Mouse (Mus musculus) thymus, postnatal 10 days (tissue): Measurements from ENCODE around the gene Rbm8a2.
"Not testable (repeated sequence)": the region's sequence is repeated elsewhere in the genome, so short reads cannot be mapped to it uniquely, and the experiment has no call there.

Source experiments
- DNase-seq, 2 experiments: peaks; one replicate each; pipeline ENCODE4 v3.0.0; 2021; ENCODE audit warnings: low spot score in 2 of 2

The Rbm8a2 gene

GRCm38 (mm10) chr1:175979014-175979413, at the start of gene Rbm8a2:
TSS of gene Rbm8a2 (minus strand) at chr1:175979114.
- not testable (repeated sequence) for DNase-seq

DNA sequence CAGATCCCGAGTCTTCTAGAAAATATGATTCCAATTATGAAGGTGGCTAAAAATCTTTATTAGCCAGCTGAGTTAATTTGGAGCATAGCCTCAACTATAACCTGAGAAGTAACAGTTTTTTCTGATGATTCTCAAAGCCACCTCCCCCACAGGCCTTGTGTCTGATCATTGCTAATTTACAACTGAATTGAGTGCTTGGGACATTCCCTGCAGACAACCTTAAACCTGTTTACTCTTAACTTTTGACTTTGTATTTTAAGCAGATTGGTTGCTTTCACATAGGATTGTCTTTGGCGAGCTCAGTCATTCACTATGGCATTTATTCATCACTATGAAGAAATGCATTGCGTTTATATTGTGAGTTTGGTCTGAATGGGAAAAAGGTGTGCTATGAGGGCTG, 49.5 kb upstream of the Rbm8a2 start:
- no peak for DNase-seq

DNA sequence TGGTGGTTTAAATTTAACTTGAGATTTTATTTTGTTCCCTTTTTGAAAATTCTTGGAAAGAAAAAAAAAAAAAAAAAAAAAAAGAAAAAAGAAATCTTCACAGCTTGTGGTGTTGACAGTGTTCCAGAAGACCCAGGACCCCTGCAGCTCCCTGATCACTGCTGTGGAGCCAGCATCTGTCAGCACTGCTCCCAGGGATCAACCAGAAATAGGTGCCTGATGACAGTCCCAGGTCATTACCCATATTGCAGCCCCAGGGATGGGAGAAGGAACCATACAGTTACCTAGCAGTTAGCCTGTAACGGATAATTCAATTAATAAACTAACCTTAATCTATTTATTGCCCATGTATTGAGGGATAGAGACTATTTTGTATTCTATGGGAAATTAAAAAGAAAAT, 45.6 kb upstream of the Rbm8a2 start:
- no peak for DNase-seq

GRCm38 (mm10) chr1:176018523-176018922, 39.6 kb upstream of the Rbm8a2 start:
- no peak for DNase-seq

- no peak for DNase-seq
Observed at GRCm38 (mm10) chr1:176016076-176016475, 37.2 kb upstream of the Rbm8a2 start.

DNA sequence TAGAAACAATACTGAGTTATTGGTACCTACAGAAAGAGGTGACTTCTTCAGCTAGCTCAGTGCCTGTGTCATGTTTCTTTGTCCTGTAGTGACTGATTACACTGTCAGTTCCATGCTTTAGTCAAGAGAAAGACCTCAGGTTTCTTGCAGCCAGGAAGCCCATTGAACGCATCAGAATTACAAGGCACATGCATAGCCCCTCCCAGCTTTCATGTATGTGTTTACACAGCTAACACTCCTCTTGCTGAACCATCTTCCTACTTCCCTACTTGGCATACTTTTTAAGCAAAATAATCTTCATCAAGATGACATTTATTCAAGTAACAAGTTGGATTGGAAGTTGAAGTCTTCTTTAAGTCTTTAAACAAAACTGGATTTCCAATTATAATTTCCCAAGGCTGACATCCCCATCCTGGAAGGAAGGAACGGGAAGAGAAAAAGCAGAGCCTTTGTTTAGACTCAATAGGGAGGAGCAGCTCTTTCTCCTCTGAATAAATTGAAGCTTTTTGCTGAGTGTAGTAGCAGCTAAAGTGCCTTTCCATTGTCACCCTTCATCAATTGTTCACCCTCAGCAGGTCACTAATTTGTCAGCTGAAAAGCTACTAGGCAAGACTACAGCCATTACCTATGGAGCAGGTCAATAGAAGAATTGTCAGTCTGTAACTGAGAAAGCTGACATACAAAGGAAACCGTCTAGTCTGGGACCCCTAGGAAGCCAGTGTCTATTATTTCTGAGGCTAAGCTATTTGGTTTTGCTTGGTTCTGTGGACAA, 34.8 kb upstream of the Rbm8a2 start:
- no peak for DNase-seq

DNA sequence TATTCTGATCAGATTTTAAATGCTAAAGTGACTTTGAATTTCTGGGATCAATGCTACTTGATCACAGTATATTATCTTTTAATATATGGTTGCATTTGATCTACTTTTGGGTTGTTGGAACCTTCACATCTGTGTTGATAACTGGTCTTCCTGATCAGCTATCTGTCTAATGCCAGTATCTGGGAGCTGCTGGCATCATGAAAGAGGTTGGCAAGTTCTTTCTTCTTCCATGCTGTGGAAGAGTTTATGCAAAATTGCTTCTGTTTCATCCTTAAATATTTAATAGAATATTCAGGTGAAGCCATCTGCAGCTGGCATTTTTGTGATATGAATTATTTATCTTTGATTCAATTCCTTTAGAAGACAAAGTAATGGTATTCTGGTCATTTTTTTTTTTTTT, 32.6 kb upstream of the Rbm8a2 start:
- DNase-seq, result no peak

- DNase-seq, result no peak
Observed at GRCm38 (mm10) chr1:176011072-176011471, 32.2 kb upstream of the Rbm8a2 start.

GRCm38 (mm10) chr1:176008411-176008810, 29.5 kb upstream of the Rbm8a2 start:
- no peak for DNase-seq

DNA sequence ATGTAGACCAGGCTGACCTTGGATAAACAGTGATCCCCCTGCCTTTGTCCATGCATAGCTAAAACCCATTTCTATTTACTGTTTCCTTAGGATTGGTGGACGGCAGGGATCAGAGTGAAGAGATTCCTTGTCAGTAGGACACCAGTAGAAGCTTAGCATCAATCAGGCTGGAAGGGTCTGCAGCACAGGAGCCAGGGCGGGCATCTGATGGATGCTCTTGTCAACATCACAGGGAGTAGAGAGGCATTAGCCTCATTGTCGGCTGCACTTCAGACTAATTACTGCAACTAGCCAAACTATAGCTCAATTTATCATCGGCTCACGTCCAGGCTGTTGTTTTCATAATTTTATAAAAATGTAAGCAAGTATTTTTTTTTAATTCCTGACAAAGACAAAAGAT, 21.7 kb upstream of the Rbm8a2 start:
- no peak for DNase-seq

GRCm38 (mm10) chr1:175997076-175997651, 18.2 kb upstream of the Rbm8a2 start:
- DNase-seq, result no peak

- DNase-seq, result no peak
Observed at GRCm38 (mm10) chr1:175988912-175989311, 10.0 kb upstream of the Rbm8a2 start.

- DNase-seq, result no peak
Observed at GRCm38 (mm10) chr1:175988448-175988847, 9.5 kb upstream of the Rbm8a2 start.

DNA sequence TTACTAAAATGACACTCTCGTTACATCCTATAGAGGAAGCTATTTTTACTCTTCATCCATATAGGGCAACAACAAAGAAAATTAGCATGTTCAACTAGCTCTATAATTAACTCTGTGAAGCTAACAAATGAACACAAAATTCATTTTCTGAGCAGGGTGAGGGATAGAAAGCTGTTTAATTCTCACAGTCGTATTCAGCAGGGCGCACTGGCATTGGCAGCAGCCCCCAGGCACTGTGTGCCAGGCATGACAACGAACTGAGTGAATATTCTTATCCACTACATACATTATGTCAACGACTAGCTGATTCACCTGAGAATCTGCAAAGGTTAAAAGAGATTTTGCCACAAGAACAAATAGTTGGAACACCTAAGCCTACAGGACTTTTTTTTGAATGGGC, 8.2 kb downstream of the Rbm8a2 start:
- DNase-seq, result no peak

GRCm38 (mm10) chr1:175967004-175967745, 11.7 kb downstream of the Rbm8a2 start:
- DNase-seq, result no peak

DNA sequence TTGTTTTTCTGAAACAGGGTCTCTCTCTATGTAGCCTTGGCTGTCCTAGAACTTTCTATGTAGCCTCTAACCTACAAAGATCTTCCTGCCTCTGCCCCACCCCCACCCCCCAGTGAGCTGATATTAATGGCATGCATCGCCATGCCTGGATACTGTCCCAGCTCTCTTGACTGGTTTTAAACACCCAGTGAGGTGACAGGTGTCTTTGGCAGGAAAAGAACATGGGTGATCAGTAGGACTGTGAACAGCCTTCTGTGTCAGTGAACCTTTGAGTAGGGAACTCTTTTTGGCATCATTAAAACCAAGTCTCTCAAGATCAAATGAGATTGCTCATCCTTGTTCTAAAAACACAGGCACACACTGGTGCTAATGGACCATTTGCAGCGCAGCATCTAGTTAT, 17.1 kb downstream of the Rbm8a2 start:
- DNase-seq, result no peak

DNA sequence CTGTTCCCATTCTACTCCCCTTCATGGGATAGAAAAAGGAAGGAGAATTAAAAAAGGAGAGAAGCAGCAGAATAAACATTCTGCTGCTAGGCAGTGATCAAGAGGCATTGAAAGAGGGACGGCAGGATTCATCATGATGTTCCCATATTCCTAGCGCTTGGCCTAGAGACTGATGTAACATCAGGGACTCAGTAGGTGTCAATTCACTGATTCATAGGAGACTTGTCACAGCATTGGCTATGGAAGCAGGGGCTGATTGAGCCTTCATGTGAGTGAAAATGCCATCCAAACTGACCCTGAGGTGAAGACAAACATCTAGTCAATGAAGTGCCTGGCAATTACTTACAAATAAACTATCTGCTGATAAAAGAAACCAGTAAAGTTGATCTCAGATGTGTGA, 28.1 kb downstream of the Rbm8a2 start:
- DNase-seq, result no peak

DNA sequence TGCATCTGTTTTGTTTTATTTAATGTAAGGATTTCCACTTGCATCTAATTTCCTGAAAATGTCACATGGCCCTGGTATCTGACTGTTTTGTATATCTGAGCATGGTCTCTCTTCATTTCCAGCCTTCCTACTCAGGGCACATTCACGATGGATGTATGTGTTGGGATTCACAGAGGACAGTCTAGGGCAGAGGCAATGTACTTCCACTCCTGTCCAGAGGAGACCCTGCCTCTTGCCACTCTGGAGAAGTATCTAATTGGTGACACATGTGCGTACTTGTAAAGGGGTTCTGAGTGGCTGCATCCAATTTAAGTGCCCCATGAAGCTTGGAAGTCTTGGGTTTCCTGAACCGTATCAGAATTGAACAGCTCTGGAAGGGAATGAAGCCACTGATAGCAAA, 28.5 kb downstream of the Rbm8a2 start:
- no peak for DNase-seq

DNA sequence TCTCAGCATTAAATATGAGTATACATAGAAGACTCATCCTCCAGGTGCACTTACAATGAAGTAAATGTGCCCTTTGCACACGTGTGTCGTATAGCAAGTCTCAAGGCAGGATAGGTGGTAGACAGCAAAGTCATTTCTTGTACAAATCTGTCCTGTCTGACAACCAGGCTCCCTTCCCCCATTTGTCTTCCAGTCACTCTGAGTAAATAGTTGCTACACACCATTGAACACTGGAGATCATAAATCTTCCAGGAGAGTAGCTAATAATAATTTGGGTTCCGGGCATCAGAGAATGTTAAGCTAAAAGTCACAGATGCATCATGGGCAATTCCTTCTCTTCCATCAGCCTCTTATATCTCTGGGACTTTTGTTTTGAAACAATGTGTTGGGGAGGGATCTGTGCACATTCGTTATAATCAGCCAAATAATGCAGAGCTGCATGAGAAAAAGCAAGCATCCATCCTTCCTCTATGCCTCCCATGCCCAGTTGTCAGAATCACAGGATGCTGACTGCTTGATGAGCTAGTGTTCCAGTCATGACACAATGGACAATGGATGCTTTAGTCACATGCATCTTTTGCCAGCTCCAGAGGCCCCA, 32.1 kb downstream of the Rbm8a2 start:
- no peak for DNase-seq

DNA sequence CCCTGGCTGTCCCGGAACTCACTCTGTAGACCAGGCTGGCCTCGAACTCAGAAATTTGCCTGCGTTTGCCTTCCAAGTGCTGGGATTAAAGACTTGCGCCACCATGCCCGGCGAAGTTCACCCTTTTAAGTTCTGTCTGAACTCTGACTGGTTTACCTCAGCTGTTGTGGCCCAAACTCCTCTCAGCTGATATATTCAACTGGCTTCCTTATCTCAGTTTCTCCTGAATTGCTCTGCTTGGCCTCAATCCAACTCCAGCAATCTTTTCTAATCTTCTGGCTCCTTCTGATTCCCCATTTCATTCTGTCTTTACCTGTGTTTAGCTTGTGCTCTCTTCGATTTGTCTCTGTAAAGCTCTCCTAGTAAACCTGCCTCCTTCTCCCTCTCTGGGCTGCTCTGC, 35.7 kb downstream of the Rbm8a2 start:
- DNase-seq, result no peak

DNA sequence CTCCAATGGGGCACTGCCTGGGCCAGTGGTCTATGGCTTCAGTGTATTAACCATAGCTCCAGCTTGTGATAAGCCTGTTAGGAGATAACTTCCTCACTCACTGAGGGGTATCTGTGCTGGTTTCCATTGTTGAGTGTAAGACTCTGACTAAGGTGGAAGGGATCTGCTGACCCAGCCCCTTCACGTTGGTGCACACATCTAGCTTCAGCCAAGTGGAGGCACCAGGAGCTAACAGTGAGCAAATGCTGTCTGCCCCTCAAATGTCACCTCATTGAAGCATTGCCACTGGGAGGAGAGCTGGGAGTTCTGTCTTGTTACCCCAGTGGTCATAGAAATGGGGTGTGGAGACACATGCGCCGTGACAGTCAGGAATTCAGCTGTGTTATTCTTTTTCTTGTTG, 40.2 kb downstream of the Rbm8a2 start:
- no peak for DNase-seq

- DNase-seq, result peak in 1 of 2 experiments; percentile 31
Observed at GRCm38 (mm10) chr1:175936282-175936737, 42.6 kb downstream of the Rbm8a2 start.
